ENCODE assay signal across 9 mouse cellular contexts in genomic region chr10:127937428-127938010, GRCm38 (mm10). TPM values are rescaled to one million over a fixed set of nuclear protein-coding genes. Genes with fewer than 3 reads are reported as not detected.
DNase-seq lines count a peak whose midpoint lies in the region; ATAC-seq and TF ChIP-seq lines count a peak whose summit lies in the region.
"Had no signal": no experiment of that assay in that cellular context is flagged by ENCODE, and none has a peak within 500 bp of the region (broad histone marks: within the 10 kb centered on the region; RNA-seq: fewer than 3 reads in every experiment).

No protein-coding gene starts in this region.

- H3K9ac ChIP-seq in heart, adult 2 months (ENCODE audit: low read depth, low read length), result no peak overlapping the region
- no peak overlapping the region for H3K9ac ChIP-seq in heart, embryonic 11.5 days (ENCODE audit: low read depth, low read length)
- H3K9ac ChIP-seq in CH12.LX (ENCODE audit: insufficient read depth, low read depth), result no peak overlapping the region
- H3K9ac ChIP-seq in lung, embryonic 16.5 days (ENCODE audit: low read length), result no peak overlapping the region
- H3K9ac ChIP-seq: limb, embryonic 15.5 days had no signal

- 1% methylated on average over 2 of the region's 2 CpGs for WGBS in heart, adult 2 months
- WGBS in heart, embryonic 11.5 days (ENCODE audit: insufficient replicate concordance), result 3% methylated on average over 2 of the region's 2 CpGs
- 0% methylated on average over 2 of the region's 2 CpGs for whole genome bisulfite sequencing in lung, embryonic 16.5 days

- TF ChIP-seq CTCF in heart, adult 2 months (IDR thresholded peaks at IDR 0.05), result peak; percentile 77
- peak; percentile 31 to 83; a peak in 3 of 4 replicates for TF ChIP-seq CTCF in CH12.LX (conservative IDR thresholded peaks at IDR 0.05 in 1 of 2, IDR thresholded peaks at IDR 0.05 in 1 of 2; ENCODE audit: low read depth in 2 of 2, low read length in 2 of 2)

- TF ChIP-seq RAD21 in CH12.LX (IDR thresholded peaks at IDR 0.05; ENCODE audit: low read depth, low read length), result peak; percentile 73

- no peaks in the 10 kb centered on the region for H3K36me3 ChIP-seq in heart, adult 2 months (ENCODE audit: control insufficient read depth, insufficient read depth, low read length)
- H3K36me3 ChIP-seq in heart, embryonic 11.5 days (ENCODE audit: control insufficient read depth, insufficient read depth, low read length), result no peaks in the 10 kb centered on the region
- H3K36me3 ChIP-seq in CH12.LX (replicated peaks in 1 of 2; ENCODE audit: control insufficient read depth in 1 of 2, insufficient read depth in 1 of 2, low read length in 1 of 2), result no peaks in the 10 kb centered on the region
- no peaks in the 10 kb centered on the region for H3K36me3 ChIP-seq in lung, embryonic 16.5 days (ENCODE audit: control insufficient read depth, insufficient read depth, low read length)
- no peaks in the 10 kb centered on the region for H3K36me3 ChIP-seq in splenic B cell, adult 2 months (ENCODE audit: control insufficient read depth, insufficient read depth, low read length, poor library complexity, severe bottlenecking)
- H3K36me3 ChIP-seq: limb, embryonic 15.5 days had no signal

- no peak for ATAC-seq in heart, embryonic 11.5 days (replicated peaks; ENCODE audit: insufficient number of reproducible peaks, low FRiP score, low TSS enrichment)
- ATAC-seq in lung, embryonic 16.5 days (ENCODE audit: low read depth), result peak; percentile 15; the same call in 1 of the 2 replicates

- no peaks in the 10 kb centered on the region for H3K9me3 ChIP-seq in heart, embryonic 11.5 days (replicated peaks; ENCODE audit: control insufficient read depth, low read length)
- H3K9me3 ChIP-seq in CH12.LX (replicated peaks; ENCODE audit: low read length), result peaks cover 2% of the 10 kb centered on the region
- no peaks in the 10 kb centered on the region for H3K9me3 ChIP-seq in lung, embryonic 16.5 days (ENCODE audit: control insufficient read depth, low read length)
- H3K9me3 ChIP-seq: limb, embryonic 15.5 days had no signal

- no peaks in the 10 kb centered on the region; the same call in 1 of the 2 replicates for H3K4me1 ChIP-seq in heart, adult 2 months (ENCODE audit: control insufficient read depth, insufficient read depth, low read length)
- no peaks in the 10 kb centered on the region for H3K4me1 ChIP-seq in heart, embryonic 11.5 days (ENCODE audit: control insufficient read depth, insufficient read depth, low read length)
- H3K4me1 ChIP-seq in CH12.LX (ENCODE audit: control insufficient read depth in 1 of 2, insufficient read depth in 2 of 2), result peaks cover 0 to 2% of the 10 kb centered on the region in 2 experiments; a peak in 1 of 4 replicates
- H3K4me1 ChIP-seq in lung, embryonic 16.5 days (replicated peaks; ENCODE audit: control insufficient read depth, insufficient read depth, low read length), result no peaks in the 10 kb centered on the region

- no peaks in the 10 kb centered on the region for H3K27me3 ChIP-seq in heart, adult 2 months (ENCODE audit: control insufficient read depth, insufficient read depth, low read length)
- H3K27me3 ChIP-seq in heart, embryonic 11.5 days (ENCODE audit: control insufficient read depth, insufficient read depth, low read length), result no peaks in the 10 kb centered on the region
- no peaks in the 10 kb centered on the region for H3K27me3 ChIP-seq in CH12.LX (replicated peaks)
- no peaks in the 10 kb centered on the region for H3K27me3 ChIP-seq in lung, embryonic 16.5 days (ENCODE audit: control insufficient read depth, insufficient read depth, low read depth, low read length)
- no peaks in the 10 kb centered on the region for H3K27me3 ChIP-seq in splenic B cell, adult 2 months (ENCODE audit: control insufficient read depth, insufficient read depth, low read length, poor library complexity, severe bottlenecking)
- H3K27me3 ChIP-seq: limb, embryonic 15.5 days had no signal

- H3K27ac ChIP-seq in heart, adult 2 months, result peak overlapping the region; percentile 48
- no peak overlapping the region for H3K27ac ChIP-seq in heart, embryonic 11.5 days (ENCODE audit: low read depth, low read length)
- no peak overlapping the region for H3K27ac ChIP-seq in CH12.LX (ENCODE audit: insufficient read depth, low read depth)
- no peak overlapping the region for H3K27ac ChIP-seq in lung, embryonic 16.5 days (ENCODE audit: low read length)
- H3K27ac ChIP-seq: limb, embryonic 15.5 days had no signal

- TF ChIP-seq EP300 in heart, adult 2 months (IDR thresholded peaks at IDR 0.05; ENCODE audit: insufficient read depth, low read depth, low read length), result no peak
- no peak for TF ChIP-seq EP300 in CH12.LX (IDR thresholded peaks at IDR 0.05; ENCODE audit: low read length)

- TF ChIP-seq POLR2A in heart, adult 2 months (IDR thresholded peaks at IDR 0.05; ENCODE audit: insufficient read depth, low read depth, low read length), result no peak
- no peak for TF ChIP-seq POLR2A in CH12.LX (IDR thresholded peaks at IDR 0.05; ENCODE audit: low read depth, low read length)

- H3K79me2 ChIP-seq in heart, adult 2 months (replicated peaks; ENCODE audit: control insufficient read depth, insufficient read depth, low read length), result no peaks in the 10 kb centered on the region
- H3K79me2 ChIP-seq in CH12.LX (replicated peaks; ENCODE audit: control insufficient read depth, extremely low read depth, insufficient read depth, poor library complexity, severe bottlenecking), result no peaks in the 10 kb centered on the region

- intact Hi-C loops in heart, adult 2 months (cut with DNase I), result loop anchor here (1.0 to 5.0 kb wide), 4 partner anchors 199 to 360 kb away; no protein-coding TSS in a partner anchor

- dilution Hi-C loops in CH12.LX (cut with MboI; ENCODE audit: extremely low pct_ligation_motif_present, extremely low pct_unique_long_range_greater_than_20kb, low sequenced_read_pairs), result no loop called here

- H3K4me2 ChIP-seq in heart, embryonic 11.5 days, result no peak overlapping the region
- H3K4me2 ChIP-seq in CH12.LX (ENCODE audit: insufficient read depth, low read depth, poor library complexity, severe bottlenecking), result no peak overlapping the region
- no peak overlapping the region for H3K4me2 ChIP-seq in lung, embryonic 16.5 days (ENCODE audit: low read depth, low read length)
- H3K4me2 ChIP-seq: limb, embryonic 15.5 days had no signal

- peak; percentile 49 to 74 for DNase-seq in heart, adult 2 months
- peak; percentile 40 for DNase-seq in CH12.LX (ENCODE audit: extremely low read depth)
- DNase-seq in c-Kit-positive CD71-negative TER-119-negative erythroid progenitor cells, embryonic 14.5 days (ENCODE audit: low read depth), result peak; percentile 35
- DNase-seq in frontal cortex, postnatal 25 days (ENCODE audit: low spot score in 2 of 2), result peak; percentile 42 to 45
- peak; percentile 68 to 87 for DNase-seq in kidney, postnatal 25 days
- peak; percentile 63 for DNase-seq in splenic B cell, adult 2 months (ENCODE audit: low read depth, low spot score)

- in situ Hi-C loops in CH12.LX (cut with MboI; ENCODE audit: low pct_ligation_motif_present, low pct_unique_long_range_greater_than_20kb, low sequenced_read_pairs), result loop anchor here (25.0 kb wide), 2 partner anchors 200 to 250 kb away; partner anchors contain the start of genes Gls2, Rbms2 and Zbtb39

- no peak overlapping the region for H3K4me3 ChIP-seq in heart, adult 2 months
- no peak overlapping the region for H3K4me3 ChIP-seq in heart, embryonic 11.5 days (ENCODE audit: low read depth, low read length)
- H3K4me3 ChIP-seq in CH12.LX (replicated peaks in 1 of 3; ENCODE audit: low read depth in 2 of 3, low read length in 2 of 3, poor library complexity in 1 of 3), result no peak overlapping the region
- H3K4me3 ChIP-seq in lung, embryonic 16.5 days (ENCODE audit: low read length), result no peak overlapping the region
- H3K4me3 ChIP-seq: limb, embryonic 15.5 days had no signal

TF ChIP-seq in CH12.LX, 34 proteins besides CTCF, POLR2A, EP300 and RAD21 (continues in another document):
- TF ChIP-seq ZKSCAN1 (IDR thresholded peaks at IDR 0.05; ENCODE audit: borderline replicate concordance, low read depth, low read length) (no peak), NELFE (IDR thresholded peaks at IDR 0.05; ENCODE audit: low read depth, low read length) (no peak), IRF4 (IDR thresholded peaks at IDR 0.05; ENCODE audit: low read depth, low read length) (peak; percentile 36; the same call in 1 of the 2 replicates), MYC (IDR thresholded peaks at IDR 0.05; ENCODE audit: low read depth, low read length) (0 out of 2 replicates have a peak, but pooled peaks have one; percentile 19), USF1 (IDR thresholded peaks at IDR 0.05; ENCODE audit: low read depth, low read length) (no peak), JUND (conservative IDR thresholded peaks at IDR 0.05; ENCODE audit: low read depth, low read length) (peak; percentile 77), NRF1 (IDR thresholded peaks at IDR 0.05; ENCODE audit: low read depth, low read length) (0 out of 2 replicates have a peak, but pooled peaks have one; percentile 30), TBP (conservative IDR thresholded peaks at IDR 0.05; ENCODE audit: low read depth, low read length) (no peak), SMC3 (IDR thresholded peaks at IDR 0.05; ENCODE audit: low read depth, low read length) (peak; percentile 62), ZC3H11A (IDR thresholded peaks at IDR 0.05; ENCODE audit: low read depth, low read length) (peak; percentile 29), CHD1 (IDR thresholded peaks at IDR 0.05; ENCODE audit: low read depth, low read length) (no peak), MAFK (IDR thresholded peaks at IDR 0.05; ENCODE audit: insufficient replicate concordance, low read length) (no peak), E2F4 (IDR thresholded peaks at IDR 0.05; ENCODE audit: insufficient replicate concordance, low read depth, low read length) (no peak), HCFC1 (IDR thresholded peaks at IDR 0.05; ENCODE audit: low read depth, low read length) (peak; percentile 32; the same call in 1 of the 2 replicates)

RNA-seq across cellular contexts. Expression of gene Sdr9c7, which starts 39.2 kb away (rescaled TPM):
- total RNA-seq in heart, adult 2 months (2021), result not detected
- polyA plus RNA-seq in heart, adult 2 months (2012; rRNA removed), result not detected in 2 replicates
- polyA plus RNA-seq in heart, embryonic 11.5 days (2014; fragmentation: Nextera tagmentation; extraction: Ambion mirVana), result not detected in 2 replicates
- total RNA-seq in CH12.LX (2012; rRNA removed), result not detected in 2 replicates
- total RNA-seq in CH12.LX (2014; rRNA removed), result not detected in 2 replicates
- not detected in 2 replicates for polyA plus RNA-seq in CH12.LX (2012; ENCODE audit: insufficient read length, low read depth)
- 0.08 TPM in 1 of 2 replicates, not detected in the other for polyA plus RNA-seq in lung, embryonic 16.5 days (2015; fragmentation: Nextera tagmentation; extraction: Ambion mirVana)

RNA-seq across cellular contexts. Expression of gene Rdh7, which starts 48.9 kb away (rescaled TPM):
- total RNA-seq in heart, adult 2 months (2021), result not detected
- 0.35 TPM in 1 of 2 replicates, not detected in the other for polyA plus RNA-seq in heart, adult 2 months (2012; rRNA removed)
- not detected in 2 replicates for polyA plus RNA-seq in heart, embryonic 11.5 days (2014; fragmentation: Nextera tagmentation; extraction: Ambion mirVana)
- not detected in 2 replicates for total RNA-seq in CH12.LX (2012; rRNA removed)
- not detected in 2 replicates for total RNA-seq in CH12.LX (2014; rRNA removed)
- polyA plus RNA-seq in CH12.LX (2012; ENCODE audit: insufficient read length, low read depth), result not detected in 2 replicates
- 0.69 TPM in 1 of 2 replicates, not detected in the other for polyA plus RNA-seq in lung, embryonic 16.5 days (2015; fragmentation: Nextera tagmentation; extraction: Ambion mirVana)
- polyA plus RNA-seq: limb, embryonic 15.5 days had no signal
